Mouse (Mus musculus): ENCODE measurements at regions not wholly inside any gene's neighbourhood (a gene's known extent, or its start where the extent isn't known, plus 50 kb on each side); places are given as distances from the start of the nearest gene placed in this dataset.

DNA sequence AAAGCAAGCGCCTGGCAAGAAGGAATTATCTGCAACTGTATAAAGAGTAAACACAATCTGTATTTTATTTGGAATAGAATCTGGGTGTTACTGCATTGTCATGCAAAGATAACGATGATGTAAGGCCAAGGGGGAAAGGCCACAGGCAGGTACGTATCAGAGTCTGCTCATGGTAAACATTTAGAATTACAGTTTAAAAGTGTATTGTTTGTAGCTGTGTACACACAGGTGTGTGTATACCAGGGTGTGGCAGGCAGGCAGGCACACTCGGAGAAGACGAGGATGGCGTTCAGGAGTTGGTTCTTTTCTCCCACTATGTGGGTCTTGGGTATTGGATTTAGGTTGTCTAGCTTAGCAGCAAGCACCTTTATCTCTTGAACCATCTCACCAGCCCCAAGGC is 242.9 kb upstream of the Atp5g3 start:
- H3K36me3 ChIP-seq (replicated peaks): no peaks in the 10 kb centered on the region
- H3K4me3 ChIP-seq (replicated peaks): no peak overlapping the region
- peaks cover 21% of the 10 kb centered on the region for H3K4me1 ChIP-seq
- H3K27ac ChIP-seq: no peak overlapping the region
- H3K4me2 ChIP-seq: no peak overlapping the region
- H3K9me3 ChIP-seq: no peaks in the 10 kb centered on the region
- 77% methylated on average over 6 of the region's 6 CpGs for WGBS
- no peak overlapping the region for H3K9ac ChIP-seq
- ATAC-seq (ENCODE audit: low FRiP score): no peak
- H3K27me3 ChIP-seq: peaks cover 20% of the 10 kb centered on the region

DNA sequence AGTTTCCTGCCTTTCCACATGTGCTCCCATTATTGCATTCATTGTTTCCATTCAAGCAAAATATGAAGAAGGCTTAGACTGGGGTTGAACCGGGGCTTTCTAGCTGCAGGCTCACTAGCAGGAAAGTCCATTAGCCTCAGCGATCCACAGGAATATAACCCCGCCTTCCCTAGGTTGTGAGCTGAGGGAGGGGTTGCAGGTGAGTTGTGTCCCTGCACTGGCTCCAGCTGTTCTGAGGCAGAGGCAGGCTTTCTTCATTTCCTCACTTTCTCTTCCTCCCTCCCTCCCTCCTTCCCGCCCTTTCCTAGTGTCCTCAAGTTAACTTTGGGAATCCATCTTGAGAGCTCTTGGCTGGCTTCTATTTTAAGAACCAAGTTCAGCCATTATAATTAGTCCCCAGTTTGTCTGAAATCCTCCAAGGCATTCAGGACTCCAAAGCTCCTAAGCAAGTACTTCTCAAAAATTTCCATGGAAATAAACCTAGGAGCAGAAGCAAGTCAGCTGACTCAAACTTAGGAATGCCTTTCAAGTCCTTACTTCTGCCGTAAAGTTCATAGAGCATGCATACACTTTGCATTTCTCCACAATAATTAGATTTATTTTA is 242.2 kb upstream of the Atp5g3 start:
- WGBS: 27% methylated on average over 5 of the region's 5 CpGs
- Histone ChIP-seq H3K27ac (peak overlapping the region; percentile 58), H3K4me3 (replicated peaks) (no peak overlapping the region), H3K4me2 (peak overlapping the region; percentile 36), H3K27me3 (peaks cover 15% of the 10 kb centered on the region), H3K9me3 (no peaks in the 10 kb centered on the region), H3K36me3 (replicated peaks) (no peaks in the 10 kb centered on the region), H3K4me1 (peaks cover 21% of the 10 kb centered on the region), H3K9ac (no peak overlapping the region)
- peak; percentile 54 for ATAC-seq (ENCODE audit: low FRiP score)

DNA sequence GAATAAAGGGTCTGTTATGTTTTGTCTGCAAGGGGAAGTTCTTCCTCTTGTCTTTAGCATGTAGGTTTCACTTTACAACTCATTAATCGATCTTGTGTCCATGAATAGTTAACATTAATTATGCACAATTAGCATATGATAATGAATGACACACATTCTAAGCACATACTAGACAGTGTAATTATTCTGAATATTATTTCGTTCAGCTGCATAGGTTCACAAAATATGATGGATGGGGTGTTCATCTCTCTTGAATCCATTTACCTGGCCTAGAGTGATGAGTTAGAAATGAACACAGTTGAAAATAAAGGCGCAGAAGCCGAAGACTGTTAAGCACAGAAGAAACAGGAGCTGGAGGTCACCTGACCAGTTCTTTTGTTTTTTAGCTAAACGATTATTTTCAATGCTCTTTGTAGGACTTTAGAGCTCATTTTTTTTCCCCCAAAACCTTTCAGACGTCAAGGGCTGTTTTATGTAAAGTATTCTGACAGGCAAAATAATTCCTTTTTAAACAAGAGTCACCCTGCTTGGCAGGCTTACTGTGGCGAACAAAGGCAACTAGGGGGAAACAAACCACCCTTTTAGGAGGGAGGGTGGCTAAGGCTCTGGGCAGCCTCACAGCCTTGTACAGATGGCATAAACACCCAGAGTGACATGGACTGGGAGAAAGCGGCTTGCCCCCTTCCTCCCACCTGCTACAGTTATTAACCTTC is 241.6 kb upstream of the Atp5g3 start:
- peak overlapping the region; percentile 58 for H3K27ac ChIP-seq
- peaks cover 21% of the 10 kb centered on the region for H3K4me1 ChIP-seq
- H3K9ac ChIP-seq: no peak overlapping the region
- ATAC-seq (ENCODE audit: low FRiP score): peak; percentile 84
- no peak overlapping the region for H3K4me3 ChIP-seq (replicated peaks)
- H3K36me3 ChIP-seq (replicated peaks): no peaks in the 10 kb centered on the region
- peak overlapping the region; percentile 36 for H3K4me2 ChIP-seq
- peaks cover 12% of the 10 kb centered on the region for H3K27me3 ChIP-seq
- 12% methylated on average over 8 of the region's 8 CpGs for WGBS
- H3K9me3 ChIP-seq: no peaks in the 10 kb centered on the region

DNA sequence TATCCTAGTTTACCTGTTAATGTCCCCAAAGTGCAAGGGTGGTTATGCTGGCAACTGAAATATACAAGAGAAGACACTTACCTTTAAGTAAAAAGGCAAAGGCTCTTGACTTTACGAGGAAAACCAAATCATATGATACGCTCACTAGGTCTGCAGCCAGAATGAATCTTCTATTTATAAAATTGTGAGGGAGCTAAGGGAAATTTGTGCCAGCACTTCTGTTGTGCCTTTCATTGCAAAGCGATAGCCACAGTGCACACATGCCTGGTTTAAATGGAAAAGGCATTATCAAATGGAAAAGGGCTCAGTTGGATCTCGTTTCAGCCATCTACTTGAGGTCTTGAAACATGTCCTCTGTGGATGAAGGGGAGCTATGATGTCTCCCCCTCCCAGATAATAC is 236.1 kb upstream of the Atp5g3 start:
- Histone ChIP-seq H3K4me1 (peaks cover 7% of the 10 kb centered on the region), H3K9ac (no peak overlapping the region), H3K27me3 (peaks cover 4% of the 10 kb centered on the region; the same call in 1 of the 2 replicates), H3K4me3 (replicated peaks) (no peak overlapping the region), H3K27ac (no peak overlapping the region), H3K9me3 (no peaks in the 10 kb centered on the region), H3K36me3 (replicated peaks) (no peaks in the 10 kb centered on the region), H3K4me2 (no peak overlapping the region)
- ATAC-seq (ENCODE audit: low FRiP score): no peak
- WGBS: 77% methylated on average over 4 of the region's 4 CpGs

DNA sequence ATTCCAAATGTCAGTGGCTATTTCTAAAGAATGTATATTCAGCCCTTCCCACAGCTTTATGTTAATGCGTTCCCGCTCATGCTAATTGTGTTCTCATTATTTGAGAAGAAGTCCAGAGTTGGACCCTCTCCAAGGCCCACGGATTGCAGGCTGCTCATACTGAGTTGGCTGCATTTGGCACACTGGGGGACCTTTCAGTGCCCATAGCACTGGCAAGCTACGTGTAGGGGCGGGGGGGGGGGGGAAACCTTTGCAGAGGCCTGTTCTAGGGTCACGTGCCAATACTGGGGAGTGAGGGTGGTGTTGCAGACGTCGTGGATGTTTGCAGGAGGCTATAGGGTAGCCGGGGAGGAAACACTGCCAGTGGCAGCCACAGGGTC is 225.5 kb upstream of the Atp5g3 start:
- H3K4me3 ChIP-seq (replicated peaks): no peak overlapping the region
- H3K9ac ChIP-seq: no peak overlapping the region
- 7% methylated on average over 9 of the region's 9 CpGs for WGBS
- ATAC-seq (ENCODE audit: low FRiP score): peak; percentile 76
- H3K36me3 ChIP-seq (replicated peaks): no peaks in the 10 kb centered on the region
- H3K4me1 ChIP-seq: peaks cover 41% of the 10 kb centered on the region
- no peaks in the 10 kb centered on the region for H3K9me3 ChIP-seq
- peak overlapping the region; percentile 32 for H3K4me2 ChIP-seq
- H3K27me3 ChIP-seq: peaks cover 22% of the 10 kb centered on the region
- peak overlapping the region; percentile 44; the same call in 1 of the 2 replicates for H3K27ac ChIP-seq

DNA sequence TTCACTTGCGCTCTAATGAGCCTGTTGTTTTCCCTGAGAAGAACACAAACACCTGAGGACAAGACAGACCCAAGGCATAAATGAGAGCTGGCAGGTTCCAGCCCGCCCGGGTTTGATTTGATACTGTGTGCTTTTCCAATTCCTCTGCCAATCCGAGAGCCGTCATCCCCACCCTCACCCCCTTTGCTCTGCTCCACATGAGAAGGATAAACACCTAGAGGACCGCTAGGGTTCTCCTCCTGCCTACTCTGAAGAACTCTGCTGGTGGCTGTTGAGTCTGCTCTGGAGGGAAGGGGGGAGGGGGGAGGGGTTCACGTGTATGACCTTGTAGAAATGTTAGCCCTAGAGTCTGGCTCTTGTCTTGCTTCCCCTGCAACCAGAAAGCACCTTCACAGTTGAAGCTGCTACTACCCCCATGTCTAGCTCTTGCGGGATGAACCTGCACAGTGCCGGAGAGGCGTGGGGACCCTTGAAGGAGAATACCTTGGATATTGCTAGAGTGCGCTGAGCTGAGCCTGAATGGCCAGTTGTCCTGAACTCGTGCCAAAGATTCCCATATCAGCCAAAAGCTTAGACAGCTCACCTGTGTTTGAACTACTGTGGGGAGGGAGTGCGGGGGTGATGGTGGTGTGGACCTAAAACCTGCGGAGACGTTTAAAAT is 225.0 kb upstream of the Atp5g3 start:
- H3K27ac ChIP-seq: peak overlapping the region; percentile 44
- H3K4me2 ChIP-seq: peak overlapping the region; percentile 32

GRCm38 (mm10) chr2:74130141-74130588 is 219.0 kb upstream of the Atp5g3 start:
- H3K36me3 ChIP-seq (replicated peaks): no peaks in the 10 kb centered on the region
- peaks cover 23% of the 10 kb centered on the region for H3K27me3 ChIP-seq
- H3K9ac ChIP-seq: no peak overlapping the region
- peak overlapping the region; percentile 60 for H3K4me2 ChIP-seq
- H3K9me3 ChIP-seq: no peaks in the 10 kb centered on the region
- no peak overlapping the region for H3K4me3 ChIP-seq (replicated peaks)
- H3K4me1 ChIP-seq: peaks cover 39% of the 10 kb centered on the region
- H3K27ac ChIP-seq: peak overlapping the region; percentile 77
- ATAC-seq (ENCODE audit: low FRiP score): peak; percentile 71
- WGBS: 3% methylated on average over 8 of the region's 8 CpGs

More for the DNA sequence above, 225.0 kb upstream of the Atp5g3 start:
- H3K36me3 ChIP-seq (replicated peaks): no peaks in the 10 kb centered on the region
- peaks cover 22% of the 10 kb centered on the region for H3K27me3 ChIP-seq
- peaks cover 41% of the 10 kb centered on the region for H3K4me1 ChIP-seq
- no peak overlapping the region for H3K4me3 ChIP-seq (replicated peaks)
- peak; percentile 65 for ATAC-seq (ENCODE audit: low FRiP score)
- no peaks in the 10 kb centered on the region for H3K9me3 ChIP-seq
- WGBS: 31% methylated on average over 15 of the region's 15 CpGs
- H3K9ac ChIP-seq: no peak overlapping the region

DNA sequence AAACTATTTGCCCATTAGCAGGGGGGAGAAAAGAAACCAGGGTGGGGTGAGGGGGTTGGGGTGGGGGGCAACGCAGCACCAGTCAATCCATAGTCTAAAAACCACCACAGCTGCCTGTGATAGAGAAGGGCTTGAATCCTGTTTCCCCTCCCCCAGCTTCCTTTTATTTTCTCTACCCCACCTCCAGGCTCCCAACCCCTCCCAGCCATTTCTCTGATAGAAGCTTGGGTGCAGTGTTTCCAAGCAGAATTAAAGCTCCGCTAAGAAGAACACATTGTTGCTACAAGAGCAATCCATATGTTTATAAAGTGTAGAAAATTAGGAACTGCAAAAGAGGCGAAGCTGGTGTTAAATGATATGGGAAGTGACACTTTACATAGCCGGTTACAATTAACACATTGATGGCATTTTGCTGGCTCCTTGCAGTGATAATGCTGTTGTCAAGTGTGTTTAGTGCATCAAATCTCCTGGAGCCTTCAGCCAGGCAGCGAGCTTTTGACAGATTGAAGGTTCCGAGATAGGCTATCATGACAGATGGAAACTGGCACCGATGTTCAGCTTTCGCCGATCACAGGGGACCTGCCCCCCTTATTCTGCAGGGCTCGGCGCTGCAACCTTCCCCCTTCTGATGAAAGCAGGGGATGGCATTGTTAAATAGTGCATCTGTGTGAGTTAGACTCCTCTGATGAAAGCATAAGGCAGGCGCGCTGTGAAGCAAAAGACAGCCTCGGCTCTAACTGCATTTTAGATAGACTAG is 217.8 kb upstream of the Atp5g3 start:
- no peaks in the 10 kb centered on the region for H3K36me3 ChIP-seq (replicated peaks)
- peaks cover 15% of the 10 kb centered on the region for H3K27me3 ChIP-seq
- no peaks in the 10 kb centered on the region for H3K9me3 ChIP-seq
- peak overlapping the region; percentile 60 for H3K4me2 ChIP-seq
- peak overlapping the region; percentile 77 for H3K27ac ChIP-seq
- H3K4me3 ChIP-seq (replicated peaks): peak overlapping the region; percentile 31
- WGBS: under 1% methylated on average over 14 of the region's 14 CpGs
- peaks cover 34% of the 10 kb centered on the region for H3K4me1 ChIP-seq
- peak; percentile 81 for ATAC-seq (ENCODE audit: low FRiP score)
- peak overlapping the region; percentile 44 for H3K9ac ChIP-seq

GRCm38 (mm10) chr2:74127136-74127535 is 216.0 kb upstream of the Atp5g3 start:
- ATAC-seq (ENCODE audit: low FRiP score): no peak
- no peak overlapping the region for H3K4me2 ChIP-seq
- H3K9me3 ChIP-seq: no peaks in the 10 kb centered on the region
- no peak overlapping the region for H3K4me3 ChIP-seq (replicated peaks)
- 90% methylated on average over 4 of the region's 4 CpGs for WGBS
- H3K27me3 ChIP-seq: peaks cover 10% of the 10 kb centered on the region
- H3K36me3 ChIP-seq (replicated peaks): no peaks in the 10 kb centered on the region
- peaks cover 45% of the 10 kb centered on the region for H3K4me1 ChIP-seq
- H3K9ac ChIP-seq: no peak overlapping the region
- H3K27ac ChIP-seq: no peak overlapping the region

GRCm38 (mm10) chr2:74124252-74124651 is 213.1 kb upstream of the Atp5g3 start:
- no peak overlapping the region for H3K4me2 ChIP-seq
- H3K36me3 ChIP-seq (replicated peaks): no peaks in the 10 kb centered on the region
- H3K4me1 ChIP-seq: peaks cover 36% of the 10 kb centered on the region
- H3K27ac ChIP-seq: no peak overlapping the region
- no peak overlapping the region for H3K9ac ChIP-seq
- no peak overlapping the region for H3K4me3 ChIP-seq (replicated peaks)
- H3K27me3 ChIP-seq: peaks cover 15% of the 10 kb centered on the region
- no peak for ATAC-seq (ENCODE audit: low FRiP score)
- H3K9me3 ChIP-seq: no peaks in the 10 kb centered on the region
- WGBS: 55% methylated on average over 2 of the region's 2 CpGs

DNA sequence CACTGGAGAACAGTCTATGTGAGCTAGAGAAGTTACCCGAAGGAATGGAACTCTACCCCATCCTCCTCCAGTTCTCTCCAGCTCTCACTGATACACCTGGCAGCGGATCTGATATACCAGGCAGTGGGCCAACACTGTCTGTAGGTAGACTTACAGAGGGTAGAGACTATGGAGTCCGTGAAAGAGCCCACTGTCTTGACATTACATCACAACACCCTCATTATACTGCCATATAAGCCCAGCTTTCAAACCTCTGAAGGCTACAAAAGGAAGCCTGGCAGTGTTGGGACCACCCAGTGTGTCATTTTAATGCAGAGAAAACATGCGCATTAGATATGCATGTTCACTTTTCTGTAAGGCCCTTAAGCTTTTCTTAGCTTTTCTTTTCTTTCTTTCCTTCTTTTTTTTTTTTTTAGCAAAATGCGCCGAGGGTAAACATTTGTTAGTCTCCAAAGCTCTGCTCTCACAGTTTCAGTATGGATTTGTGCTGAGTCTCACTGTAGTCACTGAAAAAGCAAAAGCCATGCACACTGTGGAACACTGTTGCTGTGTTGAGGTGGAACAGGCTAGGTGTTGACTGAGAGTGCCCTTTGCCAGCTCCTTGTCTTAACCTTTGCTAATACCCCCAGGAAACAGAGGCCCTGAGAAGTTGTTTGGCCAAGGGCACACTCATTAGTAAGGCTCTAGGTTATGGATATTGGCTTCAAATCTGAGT is 212.4 kb upstream of the Atp5g3 start:
- Histone ChIP-seq H3K9ac (no peak overlapping the region), H3K4me3 (replicated peaks) (no peak overlapping the region), H3K27ac (0 out of 2 replicates have a peak overlapping the region, but pooled peaks have one; percentile 46), H3K36me3 (replicated peaks) (no peaks in the 10 kb centered on the region), H3K9me3 (no peaks in the 10 kb centered on the region), H3K4me2 (0 out of 2 replicates have a peak overlapping the region, but pooled peaks have one; percentile 17), H3K4me1 (peaks cover 31% of the 10 kb centered on the region), H3K27me3 (peaks cover 15% of the 10 kb centered on the region)
- ATAC-seq (ENCODE audit: low FRiP score): peak; percentile 72
- 17% methylated on average over 6 of the region's 6 CpGs for WGBS
